Mouse (Mus musculus) midbrain, embryonic 15.5 days (tissue): ENCODE results near the gene Sgsm3. TPM values are rescaled to one million over a fixed set of nuclear protein-coding genes. Genes with fewer than 3 reads are reported as not detected.

Experiments used
- ATAC-seq: fragments of 200-750 bp; cut with Nextera tagmentation; replicated peaks from 2 replicates; pipeline ENCODE4 v1.8.0; 2017; ENCODE audit warnings: moderate TSS enrichment
- H3K27ac ChIP-seq: fragments of 300-500 bp; sonication (generic); 2 replicates; pipeline ENCODE4 v1.5.1; 2015; ENCODE audit warnings: mild to moderate bottlenecking, inconsistent platforms
- H3K27me3 ChIP-seq: fragments of 300-500 bp; sonication (generic); replicated peaks from 2 replicates; pipeline ENCODE4 v1.6.1; 2015; ENCODE audit warnings: inconsistent platforms
- H3K36me3 ChIP-seq: fragments of 300-500 bp; sonication (generic); replicated peaks from 2 replicates; pipeline ENCODE4 v1.6.1; 2015; ENCODE audit warnings: inconsistent platforms
- H3K4me1 ChIP-seq: fragments of 300-500 bp; sonication (generic); 2 replicates; pipeline ENCODE4 v1.6.1; 2015; ENCODE audit warnings: inconsistent platforms
- H3K4me2 ChIP-seq: fragments of 300-500 bp; sonication (generic); 2 replicates; pipeline ENCODE4 v1.6.1; 2015; ENCODE audit warnings: inconsistent platforms, mild to moderate bottlenecking, moderate library complexity
- H3K4me3 ChIP-seq: fragments of 300-500 bp; sonication (generic); 2 replicates; pipeline ENCODE4 v1.5.1; 2015; ENCODE audit warnings: mild to moderate bottlenecking, inconsistent platforms
- H3K9ac ChIP-seq: fragments of 300-500 bp; sonication (generic); 2 replicates; pipeline ENCODE4 v1.6.1; 2015; ENCODE audit warnings: mild to moderate bottlenecking, inconsistent platforms
- H3K9me3 ChIP-seq: fragments of 300-500 bp; sonication (generic); 2 replicates; pipeline ENCODE4 v1.6.1; 2016; ENCODE audit warnings: inconsistent platforms
- whole genome bisulfite sequencing: fragments of 180-500 bp; shearing (Covaris S2); methylation state at CpG from one replicate; pipeline ENCODE4 v1.1.7; 2015; ENCODE audit warnings: mixed read lengths; 5-methylcytosine and 5-hydroxymethylcytosine counted together
- polyA plus RNA-seq: library from polyadenylated mRNA; unstranded; fragments of >200 nt; fragmentation: Nextera tagmentation; extraction: Ambion mirVana; gene quantifications from 2 replicates; pipeline ENCODE4 v1.2.1, GENCODE M21; 2015

Sgsm3 gene
- polyA plus RNA-seq, 1 experiment from 2014 or later = 82.6 TPM

- WGBS = under 1% methylated on average over 63 of the region's 63 CpGs
- H3K4me1 ChIP-seq = peaks cover 14% of the 10 kb centered on the region
- peak within 1 kb of the TSS; percentile 85 for H3K27ac ChIP-seq
- H3K27me3 ChIP-seq = no peaks in the 10 kb centered on the region
- no peaks in the 10 kb centered on the region for H3K9me3 ChIP-seq
- peak within 1 kb of the TSS; percentile 69 for H3K4me2 ChIP-seq
- peak; percentile 97 for ATAC-seq
- H3K4me3 ChIP-seq = peak within 1 kb of the TSS; percentile 81
- H3K9ac ChIP-seq = peak within 1 kb of the TSS; percentile 65
- peaks cover 10% of the 10 kb centered on the region for H3K36me3 ChIP-seq
Measured at GRCm38 (mm10) chr15:80948145-80949135, 29.1 kb upstream of the Sgsm3 start, which contains the start of gene Adsl. Gene Adsl, plus strand, starts transcription at chr15:80948490.

- Histone ChIP-seq H3K9me3 (no peaks in the 10 kb centered on the region), H3K27ac (no peak overlapping the region), H3K36me3 (peaks cover 15% of the 10 kb centered on the region), H3K9ac (no peak overlapping the region), H3K4me2 (peak overlapping the region; percentile 69), H3K27me3 (no peaks in the 10 kb centered on the region), H3K4me3 (peak overlapping the region; percentile 81), H3K4me1 (peaks cover 14% of the 10 kb centered on the region)
- ATAC-seq = no peak
- WGBS = 55% methylated on average over 4 of the region's 4 CpGs
Measured at GRCm38 (mm10) chr15:80949431-80949830, 28.1 kb upstream of the Sgsm3 start.

DNA sequence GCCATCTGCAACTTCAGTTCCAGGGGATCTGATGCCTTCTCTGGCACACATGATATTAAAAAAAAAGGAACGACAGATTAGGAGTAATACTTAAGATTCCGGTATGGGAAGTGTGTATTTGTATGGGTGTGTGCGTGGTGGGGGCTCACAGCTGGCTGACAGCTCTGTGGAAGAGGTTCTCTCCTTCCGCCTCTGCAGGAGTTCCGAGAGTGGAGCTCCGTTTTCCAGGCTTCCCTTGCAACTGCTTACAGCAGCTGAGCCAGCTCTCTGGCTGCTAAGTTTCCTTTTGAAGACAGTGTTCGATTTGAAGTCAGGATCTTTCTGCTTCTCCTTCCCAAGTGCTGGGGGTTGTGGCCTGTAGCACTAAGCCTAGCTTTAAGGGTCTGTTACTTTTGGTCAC, 27.5 kb upstream of the Sgsm3 start:
- Histone ChIP-seq H3K4me3 (no peak overlapping the region), H3K9ac (no peak overlapping the region), H3K36me3 (peaks cover 15% of the 10 kb centered on the region), H3K27ac (no peak overlapping the region), H3K4me2 (0 out of 2 replicates have a peak overlapping the region, but pooled peaks have one; percentile 69), H3K9me3 (no peaks in the 10 kb centered on the region), H3K27me3 (no peaks in the 10 kb centered on the region), H3K4me1 (peaks cover 14% of the 10 kb centered on the region)
- WGBS = 94% methylated on average over 7 of the region's 7 CpGs
- no peak for ATAC-seq

GRCm38 (mm10) chr15:80953971-80954370, 23.6 kb upstream of the Sgsm3 start:
- no peak overlapping the region for H3K27ac ChIP-seq
- H3K9me3 ChIP-seq = no peaks in the 10 kb centered on the region
- H3K4me1 ChIP-seq = peaks cover 11% of the 10 kb centered on the region
- ATAC-seq = no peak
- 93% methylated on average over 9 of the region's 9 CpGs for WGBS
- no peak overlapping the region for H3K4me3 ChIP-seq
- peaks cover 28% of the 10 kb centered on the region for H3K36me3 ChIP-seq
- H3K4me2 ChIP-seq = no peak overlapping the region
- no peak overlapping the region for H3K9ac ChIP-seq
- H3K27me3 ChIP-seq = no peaks in the 10 kb centered on the region

- H3K9ac ChIP-seq = no peak overlapping the region
- H3K4me2 ChIP-seq = no peak overlapping the region
- H3K4me1 ChIP-seq = peaks cover 2% of the 10 kb centered on the region
- H3K4me3 ChIP-seq = no peak overlapping the region
- H3K36me3 ChIP-seq = peaks cover 28% of the 10 kb centered on the region
- no peak for ATAC-seq
- H3K9me3 ChIP-seq = no peaks in the 10 kb centered on the region
- WGBS = 52% methylated on average over 3 of the region's 3 CpGs
- no peaks in the 10 kb centered on the region for H3K27me3 ChIP-seq
- no peak overlapping the region for H3K27ac ChIP-seq
Measured at GRCm38 (mm10) chr15:80954861-80955260, 22.7 kb upstream of the Sgsm3 start.

- Histone ChIP-seq H3K36me3 (peaks cover 28% of the 10 kb centered on the region), H3K4me2 (no peak overlapping the region), H3K9ac (no peak overlapping the region), H3K4me1 (no peaks in the 10 kb centered on the region), H3K27me3 (no peaks in the 10 kb centered on the region), H3K4me3 (no peak overlapping the region), H3K27ac (no peak overlapping the region), H3K9me3 (no peaks in the 10 kb centered on the region)
- WGBS = 96% methylated on average over 12 of the region's 12 CpGs
- no peak for ATAC-seq
Measured at GRCm38 (mm10) chr15:80955836-80956438, 21.6 kb upstream of the Sgsm3 start.

- Histone ChIP-seq H3K9ac (no peak overlapping the region), H3K36me3 (peaks cover 43% of the 10 kb centered on the region), H3K4me3 (no peak overlapping the region), H3K27ac (no peak overlapping the region), H3K9me3 (no peaks in the 10 kb centered on the region), H3K4me2 (no peak overlapping the region), H3K4me1 (no peaks in the 10 kb centered on the region), H3K27me3 (no peaks in the 10 kb centered on the region)
- no peak for ATAC-seq
- 93% methylated on average over 1 of the region's 1 CpGs for WGBS
Measured at GRCm38 (mm10) chr15:80969371-80969770, 8.2 kb upstream of the Sgsm3 start.

GRCm38 (mm10) chr15:80974311-80974710, 3.3 kb upstream of the Sgsm3 start:
- peaks cover 8% of the 10 kb centered on the region; the same call in 1 of the 2 replicates for H3K36me3 ChIP-seq
- no peak overlapping the region for H3K27ac ChIP-seq
- peaks cover 11% of the 10 kb centered on the region for H3K4me1 ChIP-seq
- WGBS = 52% methylated on average over 5 of the region's 5 CpGs
- H3K9ac ChIP-seq = no peak overlapping the region
- no peaks in the 10 kb centered on the region for H3K9me3 ChIP-seq
- ATAC-seq = no peak
- no peak overlapping the region for H3K4me2 ChIP-seq
- no peaks in the 10 kb centered on the region for H3K27me3 ChIP-seq
- H3K4me3 ChIP-seq = no peak overlapping the region

DNA sequence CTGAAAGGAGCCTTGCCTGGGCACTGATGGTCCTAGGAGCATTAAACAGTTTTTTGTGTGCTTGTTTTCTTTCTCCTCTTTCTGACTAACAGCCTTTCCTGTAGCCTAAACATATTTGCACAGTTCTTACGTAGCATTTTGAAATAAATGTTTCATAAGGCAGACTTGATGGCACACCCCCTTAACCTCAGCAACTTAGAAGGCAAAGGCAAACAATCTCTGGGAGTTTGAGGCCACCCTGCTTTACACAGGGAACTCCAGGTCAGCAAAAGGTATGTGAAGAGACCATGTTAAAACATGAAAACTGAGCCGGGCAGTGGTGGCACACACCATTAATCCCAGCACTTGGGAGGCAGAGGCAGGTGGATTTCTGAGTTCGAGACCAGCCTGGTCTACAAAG, 1.9 kb upstream of the Sgsm3 start:
- H3K9ac ChIP-seq = no peak overlapping the region
- ATAC-seq = no peak
- WGBS = 83% methylated on average over 3 of the region's 3 CpGs

GRCm38 (mm10) chr15:80979611-80980010, 2.0 kb downstream of the Sgsm3 start:
- no peak overlapping the region for H3K9ac ChIP-seq

More for the DNA sequence above, 1.9 kb upstream of the Sgsm3 start:
- Histone ChIP-seq H3K27me3 (no peaks in the 10 kb centered on the region), H3K27ac (no peak overlapping the region), H3K4me1 (peaks cover 13% of the 10 kb centered on the region), H3K9me3 (no peaks in the 10 kb centered on the region), H3K4me2 (no peak overlapping the region), H3K36me3 (no peaks in the 10 kb centered on the region), H3K4me3 (no peak overlapping the region)

DNA sequence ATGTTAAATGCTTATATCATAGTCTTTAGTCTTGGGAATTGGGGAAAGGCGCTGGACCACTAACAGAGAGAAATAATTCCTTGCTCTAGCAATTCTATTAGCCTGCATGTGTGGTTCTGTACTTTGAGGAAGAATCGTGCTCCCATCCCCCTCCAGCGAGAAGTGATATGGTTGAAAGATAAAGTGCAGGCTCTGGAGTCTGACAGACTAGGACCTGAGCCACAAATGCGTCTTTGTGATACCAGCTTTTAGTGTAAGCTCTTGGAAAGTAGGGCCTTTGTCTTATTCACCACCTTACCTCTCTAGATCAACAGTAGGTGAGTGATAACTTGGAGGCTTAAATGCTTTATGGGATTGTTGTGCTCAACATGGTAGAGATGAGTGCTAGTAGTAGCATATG, 3.6 kb downstream of the Sgsm3 start:
- no peak for ATAC-seq
- no peak overlapping the region for H3K27ac ChIP-seq
- H3K9me3 ChIP-seq = no peaks in the 10 kb centered on the region
- 90% methylated on average over 4 of the region's 4 CpGs for WGBS
- no peaks in the 10 kb centered on the region for H3K27me3 ChIP-seq
- no peak overlapping the region for H3K4me2 ChIP-seq
- no peak overlapping the region for H3K9ac ChIP-seq
- peaks cover 13% of the 10 kb centered on the region for H3K4me1 ChIP-seq
- H3K36me3 ChIP-seq = no peaks in the 10 kb centered on the region
- H3K4me3 ChIP-seq = no peak overlapping the region

More at GRCm38 (mm10) chr15:80979611-80980010, 2.0 kb downstream of the Sgsm3 start:
- no peaks in the 10 kb centered on the region for H3K36me3 ChIP-seq
- H3K27me3 ChIP-seq = no peaks in the 10 kb centered on the region
- H3K27ac ChIP-seq = no peak overlapping the region
- no peak for ATAC-seq
- 89% methylated on average over 4 of the region's 4 CpGs for WGBS
- H3K9me3 ChIP-seq = no peaks in the 10 kb centered on the region
- H3K4me3 ChIP-seq = no peak overlapping the region
- H3K4me1 ChIP-seq = peaks cover 13% of the 10 kb centered on the region
- H3K4me2 ChIP-seq = no peak overlapping the region

GRCm38 (mm10) chr15:80983264-80983663, 5.7 kb downstream of the Sgsm3 start:
- ATAC-seq = no peak
- H3K4me3 ChIP-seq = no peak overlapping the region
- no peaks in the 10 kb centered on the region for H3K36me3 ChIP-seq
- no peak overlapping the region for H3K27ac ChIP-seq
- H3K9ac ChIP-seq = no peak overlapping the region
- H3K27me3 ChIP-seq = no peaks in the 10 kb centered on the region
- no peak overlapping the region for H3K4me2 ChIP-seq
- H3K9me3 ChIP-seq = no peaks in the 10 kb centered on the region
- peaks cover 12% of the 10 kb centered on the region for H3K4me1 ChIP-seq
- WGBS = 84% methylated on average over 2 of the region's 2 CpGs
